Mouse (Mus musculus): ENCODE results near the gene Fnbp1l. TPM values are rescaled to one million over a fixed set of nuclear protein-coding genes. Genes with fewer than 3 reads are reported as not detected.

Fnbp1l gene
- polyA plus RNA-seq (2015; fragmentation: Nextera tagmentation; extraction: Ambion mirVana), result 214 and 234 TPM in 2 replicates

GRCm38 (mm10) chr3:122618991-122619930 is at the start of gene Fnbp1l:
Fnbp1l (minus strand) TSS chr3:122619715.
- no peaks in the 10 kb centered on the region for H3K36me3 ChIP-seq
- under 1% methylated on average over 83 of the region's 118 CpGs for WGBS
- H3K27me3 ChIP-seq, result no peaks in the 10 kb centered on the region
- peak within 1 kb of the TSS; percentile 98 for H3K4me3 ChIP-seq (replicated peaks)
- ATAC-seq, result peak; percentile 91
- peaks cover 45% of the 10 kb centered on the region for H3K4me1 ChIP-seq (replicated peaks)
- H3K9me3 ChIP-seq, result no peaks in the 10 kb centered on the region
- peak within 1 kb of the TSS; percentile 73 for H3K4me2 ChIP-seq (replicated peaks)
- peak within 1 kb of the TSS; percentile 100 for H3K9ac ChIP-seq (replicated peaks)
- H3K27ac ChIP-seq, result peak within 1 kb of the TSS; percentile 99

- WGBS, result 86% methylated on average over 2 of the region's 2 CpGs
- H3K36me3 ChIP-seq, result no peaks in the 10 kb centered on the region
- no peak overlapping the region for H3K4me2 ChIP-seq (replicated peaks)
- no peak overlapping the region for H3K4me3 ChIP-seq (replicated peaks)
- no peaks in the 10 kb centered on the region for H3K4me1 ChIP-seq (replicated peaks)
- H3K27ac ChIP-seq, result no peak overlapping the region
- H3K9me3 ChIP-seq, result no peaks in the 10 kb centered on the region
- ATAC-seq, result no peak
- no peak overlapping the region for H3K9ac ChIP-seq (replicated peaks)
- H3K27me3 ChIP-seq, result no peaks in the 10 kb centered on the region
Observed at GRCm38 (mm10) chr3:122660795-122661194, 41.3 kb upstream of the Fnbp1l start.

GRCm38 (mm10) chr3:122659261-122659917 is 39.9 kb upstream of the Fnbp1l start:
- Histone ChIP-seq H3K27ac (no peak overlapping the region), H3K4me2 (replicated peaks) (no peak overlapping the region), H3K36me3 (no peaks in the 10 kb centered on the region), H3K4me3 (replicated peaks) (no peak overlapping the region), H3K4me1 (replicated peaks) (no peaks in the 10 kb centered on the region), H3K9me3 (no peaks in the 10 kb centered on the region), H3K9ac (replicated peaks) (no peak overlapping the region), H3K27me3 (no peaks in the 10 kb centered on the region)
- WGBS, result 87% methylated on average over 5 of the region's 5 CpGs
- ATAC-seq, result no peak

- H3K9ac ChIP-seq (replicated peaks), result no peak overlapping the region
- ATAC-seq, result peak; percentile 48; the same call in 1 of the 2 replicates
- no peak overlapping the region for H3K4me3 ChIP-seq (replicated peaks)
- no peaks in the 10 kb centered on the region for H3K36me3 ChIP-seq
- WGBS, result 65% methylated on average over 13 of the region's 13 CpGs
- no peak overlapping the region for H3K27ac ChIP-seq
- no peak overlapping the region for H3K4me2 ChIP-seq (replicated peaks)
- H3K27me3 ChIP-seq, result no peaks in the 10 kb centered on the region
- H3K4me1 ChIP-seq (replicated peaks), result peaks cover 3% of the 10 kb centered on the region; the same call in 1 of the 2 replicates
- H3K9me3 ChIP-seq, result no peaks in the 10 kb centered on the region
Observed at GRCm38 (mm10) chr3:122647195-122647837, 27.8 kb upstream of the Fnbp1l start.

DNA sequence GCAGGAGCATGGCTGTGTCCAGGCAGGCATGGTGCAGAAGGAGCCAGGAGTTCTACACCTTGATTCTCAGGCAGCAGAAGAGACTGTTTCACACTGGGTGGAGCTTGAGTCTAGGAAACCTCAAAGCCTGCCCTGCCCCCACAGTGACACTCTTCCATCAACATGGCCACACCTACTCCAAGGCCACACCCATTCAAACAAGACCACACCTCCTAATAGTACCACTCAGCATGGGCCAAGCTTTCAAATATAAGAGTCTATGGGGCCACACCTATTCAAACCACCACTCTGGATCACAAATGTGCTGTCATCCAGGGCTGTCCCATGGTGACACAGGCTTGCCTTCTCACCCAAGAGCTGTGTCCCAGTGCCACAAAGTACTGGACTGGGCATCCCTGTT is 20.8 kb upstream of the Fnbp1l start:
- Histone ChIP-seq H3K9me3 (no peaks in the 10 kb centered on the region), H3K36me3 (no peaks in the 10 kb centered on the region), H3K9ac (replicated peaks) (no peak overlapping the region), H3K4me2 (replicated peaks) (no peak overlapping the region), H3K4me1 (replicated peaks) (0 out of 2 replicates have a peak, but pooled peaks cover 4% of the 10 kb centered on the region), H3K4me3 (replicated peaks) (no peak overlapping the region), H3K27me3 (no peaks in the 10 kb centered on the region), H3K27ac (no peak overlapping the region)
- ATAC-seq, result no peak

- 77% methylated on average over 2 of the region's 2 CpGs for WGBS
- no peaks in the 10 kb centered on the region for H3K27me3 ChIP-seq
- no peak; the same call in 1 of the 2 replicates for ATAC-seq
- H3K4me3 ChIP-seq (replicated peaks), result no peak overlapping the region
- no peak overlapping the region for H3K9ac ChIP-seq (replicated peaks)
- H3K27ac ChIP-seq, result no peak overlapping the region
- H3K36me3 ChIP-seq, result no peaks in the 10 kb centered on the region
- H3K4me2 ChIP-seq (replicated peaks), result no peak overlapping the region
- no peaks in the 10 kb centered on the region for H3K9me3 ChIP-seq
- 0 out of 2 replicates have a peak, but pooled peaks cover 7% of the 10 kb centered on the region for H3K4me1 ChIP-seq (replicated peaks)
Observed at GRCm38 (mm10) chr3:122639197-122639475, 19.6 kb upstream of the Fnbp1l start.

DNA sequence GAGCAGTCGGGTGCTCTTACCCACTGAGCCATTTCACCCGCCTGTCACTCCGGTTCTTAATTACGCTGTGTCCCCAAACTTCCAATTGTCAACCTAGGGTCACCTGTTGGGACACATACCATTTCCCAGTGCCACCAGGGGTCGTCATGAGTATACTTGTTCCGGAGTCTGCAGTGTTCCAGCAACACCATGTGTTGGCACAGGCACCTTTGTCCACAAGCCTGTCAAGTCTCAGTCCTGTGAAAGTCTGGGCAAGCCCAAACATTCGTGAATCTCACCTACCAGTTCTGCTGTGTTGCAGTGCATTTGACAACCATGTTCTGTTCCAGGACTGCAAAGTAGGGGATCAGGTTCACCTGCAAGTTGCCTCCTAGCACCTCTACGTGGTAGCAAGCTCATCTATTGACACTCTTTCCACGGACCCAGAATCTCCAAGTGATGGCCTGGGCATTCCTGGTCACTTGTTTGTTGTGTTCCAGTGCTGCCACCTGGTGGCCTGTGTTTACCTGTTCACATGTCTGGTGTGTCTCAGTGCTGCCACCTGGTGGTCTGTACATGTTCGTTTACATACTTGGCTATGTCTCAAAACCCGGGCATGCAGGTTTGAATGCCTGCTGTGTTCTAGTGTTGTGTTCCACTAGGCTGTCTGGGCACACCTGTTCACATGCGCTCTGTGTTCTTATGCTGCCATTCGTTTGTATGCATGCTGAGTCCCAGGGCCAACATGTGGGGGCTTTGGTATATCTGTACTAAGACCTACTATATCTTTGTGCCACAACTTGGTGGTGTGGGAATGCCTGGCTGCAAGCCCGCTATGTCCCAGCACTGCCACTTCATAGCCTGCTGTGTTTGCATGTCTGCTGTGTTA is 19.0 kb upstream of the Fnbp1l start:
- Histone ChIP-seq H3K4me3 (replicated peaks) (no peak overlapping the region), H3K4me1 (replicated peaks) (0 out of 2 replicates have a peak, but pooled peaks cover 7% of the 10 kb centered on the region), H3K9me3 (no peaks in the 10 kb centered on the region), H3K4me2 (replicated peaks) (no peak overlapping the region), H3K9ac (replicated peaks) (no peak overlapping the region), H3K27ac (no peak overlapping the region), H3K27me3 (no peaks in the 10 kb centered on the region), H3K36me3 (no peaks in the 10 kb centered on the region)
- ATAC-seq, result peak; percentile 87
- WGBS, result 38% methylated on average over 14 of the region's 14 CpGs

DNA sequence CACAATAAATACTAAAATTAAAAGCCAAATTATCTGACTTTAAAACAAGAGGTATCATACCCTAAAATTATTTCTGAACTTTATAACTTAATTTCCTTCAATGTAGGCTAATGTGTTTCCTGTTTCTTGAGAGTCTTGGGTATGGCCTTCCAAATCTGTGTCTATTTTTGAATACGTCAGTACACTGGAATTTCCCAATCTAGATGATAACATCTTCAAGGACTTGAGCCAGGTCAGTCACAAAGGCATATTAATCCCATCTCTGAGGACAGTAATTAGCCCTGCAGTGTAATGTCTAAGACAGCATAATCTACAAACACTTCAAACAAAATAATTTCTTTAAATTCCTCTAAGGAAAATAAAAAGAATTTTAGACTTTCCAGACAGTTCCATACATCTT is 17.8 kb upstream of the Fnbp1l start:
- 0 out of 2 replicates have a peak, but pooled peaks cover 7% of the 10 kb centered on the region for H3K4me1 ChIP-seq (replicated peaks)
- no peaks in the 10 kb centered on the region for H3K36me3 ChIP-seq
- H3K4me3 ChIP-seq (replicated peaks), result no peak overlapping the region
- WGBS, result 81% methylated on average over 1 of the region's 1 CpGs
- no peak for ATAC-seq
- H3K27me3 ChIP-seq, result no peaks in the 10 kb centered on the region
- H3K9ac ChIP-seq (replicated peaks), result no peak overlapping the region
- H3K4me2 ChIP-seq (replicated peaks), result no peak overlapping the region
- H3K9me3 ChIP-seq, result no peaks in the 10 kb centered on the region
- H3K27ac ChIP-seq, result no peak overlapping the region

DNA sequence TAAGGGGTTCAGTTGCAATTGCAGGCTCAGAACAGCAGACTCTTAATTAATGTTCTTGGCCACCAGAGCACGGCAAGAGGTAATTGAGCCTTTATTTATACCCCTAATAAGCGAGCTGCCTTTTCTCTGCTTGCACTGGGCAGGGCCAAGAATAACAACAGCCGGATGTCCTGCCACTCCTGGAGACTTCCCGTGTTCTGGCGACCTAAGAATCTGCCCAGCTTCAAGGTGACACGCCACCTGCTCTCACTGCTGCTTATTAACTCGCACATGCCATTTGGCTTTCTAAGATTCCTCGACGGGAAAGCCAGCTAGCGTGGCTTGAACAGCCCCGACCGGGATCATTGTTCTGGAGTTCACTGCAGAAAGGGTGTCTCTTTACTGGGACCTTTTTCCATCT is 15.7 kb upstream of the Fnbp1l start:
- H3K36me3 ChIP-seq, result no peaks in the 10 kb centered on the region
- H3K27me3 ChIP-seq, result 0 out of 2 replicates have a peak, but pooled peaks cover 4% of the 10 kb centered on the region
- no peak overlapping the region for H3K27ac ChIP-seq
- H3K9ac ChIP-seq (replicated peaks), result no peak overlapping the region
- H3K4me2 ChIP-seq (replicated peaks), result no peak overlapping the region
- WGBS, result 28% methylated on average over 12 of the region's 12 CpGs
- H3K4me3 ChIP-seq (replicated peaks), result no peak overlapping the region
- ATAC-seq, result no peak
- H3K4me1 ChIP-seq (replicated peaks), result 0 out of 2 replicates have a peak, but pooled peaks cover 7% of the 10 kb centered on the region
- H3K9me3 ChIP-seq, result no peaks in the 10 kb centered on the region

GRCm38 (mm10) chr3:122629580-122629979 is 10.1 kb upstream of the Fnbp1l start:
- H3K27ac ChIP-seq, result no peak overlapping the region
- no peak for ATAC-seq

GRCm38 (mm10) chr3:122628956-122629355 is 9.4 kb upstream of the Fnbp1l start:
- no peak overlapping the region for H3K9ac ChIP-seq (replicated peaks)
- no peak overlapping the region for H3K27ac ChIP-seq
- H3K27me3 ChIP-seq, result 0 out of 2 replicates have a peak, but pooled peaks cover 4% of the 10 kb centered on the region
- no peak overlapping the region for H3K4me2 ChIP-seq (replicated peaks)
- no peak overlapping the region for H3K4me3 ChIP-seq (replicated peaks)
- WGBS, result 64% methylated on average over 3 of the region's 3 CpGs
- H3K4me1 ChIP-seq (replicated peaks), result no peaks in the 10 kb centered on the region
- no peak for ATAC-seq
- no peaks in the 10 kb centered on the region for H3K9me3 ChIP-seq
- no peaks in the 10 kb centered on the region for H3K36me3 ChIP-seq

More at GRCm38 (mm10) chr3:122629580-122629979, 10.1 kb upstream of the Fnbp1l start:
- no peaks in the 10 kb centered on the region for H3K9me3 ChIP-seq
- no peak overlapping the region for H3K9ac ChIP-seq (replicated peaks)
- WGBS, result 12% methylated on average over 13 of the region's 13 CpGs
- 0 out of 2 replicates have a peak, but pooled peaks cover 4% of the 10 kb centered on the region for H3K27me3 ChIP-seq
- no peaks in the 10 kb centered on the region for H3K36me3 ChIP-seq
- 0 out of 2 replicates have a peak overlapping the region, but pooled peaks have one; percentile 9 for H3K4me2 ChIP-seq (replicated peaks)
- no peaks in the 10 kb centered on the region for H3K4me1 ChIP-seq (replicated peaks)
- no peak overlapping the region for H3K4me3 ChIP-seq (replicated peaks)

Measured in midbrain, embryonic 13.5 days (tissue).